Comparison of ENCODE assay signal across 21 mouse cellular contexts in genomic region chr8:83754149-83754548, GRCm38 (mm10). TPM values are rescaled to one million over a fixed set of nuclear protein-coding genes. Genes with fewer than 3 reads are reported as not detected.
DNase-seq lines count a peak whose midpoint lies in the region; ATAC-seq and TF ChIP-seq lines count a peak whose summit lies in the region.
"Had no signal": no experiment of that assay in that cellular context is flagged by ENCODE, and none has a peak within 500 bp of the region (broad histone marks: within the 10 kb centered on the region; RNA-seq: fewer than 3 reads in every experiment).

No protein-coding gene starts in this region.

- H3K4me1 ChIP-seq in intestine, postnatal 0 days (replicated peaks; ENCODE audit: control insufficient read depth, insufficient read depth, low read length), result no peaks in the 10 kb centered on the region
- no peaks in the 10 kb centered on the region for H3K4me1 ChIP-seq in intestine, embryonic 15.5 days (replicated peaks)
- no peaks in the 10 kb centered on the region for H3K4me1 ChIP-seq in liver, postnatal 0 days (ENCODE audit: insufficient read depth)
- H3K4me1 ChIP-seq in liver, embryonic 12.5 days, result no peaks in the 10 kb centered on the region
- H3K4me1 ChIP-seq in thymus, adult 2 months (replicated peaks; ENCODE audit: control insufficient read depth, insufficient read depth, low read length), result peaks cover 29% of the 10 kb centered on the region
- H3K4me1 ChIP-seq in stomach, postnatal 0 days (replicated peaks; ENCODE audit: control insufficient read depth, insufficient read depth), result no peaks in the 10 kb centered on the region
- H3K4me1 ChIP-seq: forebrain, embryonic 15.5 days; limb, embryonic 15.5 days had no signal

- no peak for TF ChIP-seq EP300 in liver, postnatal 0 days (IDR thresholded peaks at IDR 0.05; ENCODE audit: low read depth)
- no peak for TF ChIP-seq EP300 in stomach, postnatal 0 days (optimal IDR thresholded peaks at IDR 0.05)

- H3K4me3 ChIP-seq in intestine, postnatal 0 days (ENCODE audit: low read depth, low read length), result no peak overlapping the region
- no peak overlapping the region for H3K4me3 ChIP-seq in intestine, embryonic 15.5 days (replicated peaks)
- no peak overlapping the region for H3K4me3 ChIP-seq in liver, postnatal 0 days (ENCODE audit: low read depth, low read length)
- no peak overlapping the region for H3K4me3 ChIP-seq in liver, embryonic 12.5 days
- no peak overlapping the region for H3K4me3 ChIP-seq in thymus, adult 2 months (ENCODE audit: control insufficient read depth, insufficient read depth, low read length)
- no peak overlapping the region for H3K4me3 ChIP-seq in stomach, postnatal 0 days (ENCODE audit: low read depth, low read length)
- H3K4me3 ChIP-seq: forebrain, embryonic 15.5 days; heart, embryonic 13.5 days; limb, embryonic 15.5 days; lung, embryonic 15.5 days; midbrain, embryonic 10.5 days had no signal

- H3K9ac ChIP-seq in intestine, postnatal 0 days (ENCODE audit: low read depth, low read length), result no peak overlapping the region
- no peak overlapping the region for H3K9ac ChIP-seq in intestine, embryonic 15.5 days
- no peak overlapping the region for H3K9ac ChIP-seq in liver, postnatal 0 days (replicated peaks)
- H3K9ac ChIP-seq in liver, embryonic 12.5 days, result no peak overlapping the region
- no peak overlapping the region for H3K9ac ChIP-seq in stomach, postnatal 0 days (ENCODE audit: low read length)
- H3K9ac ChIP-seq: forebrain, embryonic 15.5 days; heart, embryonic 13.5 days; limb, embryonic 15.5 days; lung, embryonic 15.5 days had no signal

- H3K27ac ChIP-seq in intestine, postnatal 0 days (ENCODE audit: low read depth, low read length), result no peak overlapping the region
- no peak overlapping the region for H3K27ac ChIP-seq in intestine, embryonic 15.5 days
- no peak overlapping the region for H3K27ac ChIP-seq in liver, postnatal 0 days (ENCODE audit: low read depth)
- no peak overlapping the region for H3K27ac ChIP-seq in liver, embryonic 12.5 days
- H3K27ac ChIP-seq in thymus, adult 2 months (ENCODE audit: control insufficient read depth, insufficient read depth, low read length), result no peak overlapping the region
- H3K27ac ChIP-seq in stomach, postnatal 0 days (replicated peaks), result no peak overlapping the region
- H3K27ac ChIP-seq: forebrain, embryonic 15.5 days; heart, embryonic 13.5 days; limb, embryonic 15.5 days; lung, embryonic 15.5 days; midbrain, embryonic 10.5 days had no signal

- TF ChIP-seq CTCF in intestine, postnatal 0 days (IDR thresholded peaks at IDR 0.05; ENCODE audit: low read depth), result peak; percentile 46
- peak; percentile 29; the same call in 1 of the 2 replicates for TF ChIP-seq CTCF in liver, postnatal 0 days (IDR thresholded peaks at IDR 0.05; ENCODE audit: low read depth)
- no peak for TF ChIP-seq CTCF in thymus, adult 2 months (IDR thresholded peaks at IDR 0.05; ENCODE audit: borderline replicate concordance, control insufficient read depth, extremely low read depth, insufficient read depth, low read length, poor library complexity)
- peak; percentile 52 for TF ChIP-seq CTCF in stomach, postnatal 0 days (IDR thresholded peaks at IDR 0.05; ENCODE audit: low read depth)

- no peaks in the 10 kb centered on the region for H3K36me3 ChIP-seq in intestine, postnatal 0 days (ENCODE audit: control insufficient read depth, insufficient read depth)
- no peaks in the 10 kb centered on the region for H3K36me3 ChIP-seq in intestine, embryonic 15.5 days
- no peaks in the 10 kb centered on the region for H3K36me3 ChIP-seq in liver, postnatal 0 days (replicated peaks; ENCODE audit: insufficient read depth, low read length)
- no peaks in the 10 kb centered on the region for H3K36me3 ChIP-seq in liver, embryonic 12.5 days
- no peaks in the 10 kb centered on the region for H3K36me3 ChIP-seq in thymus, adult 2 months (ENCODE audit: control insufficient read depth, insufficient read depth, low read length)
- H3K36me3 ChIP-seq in stomach, postnatal 0 days (ENCODE audit: control insufficient read depth, insufficient read depth, low read length), result no peaks in the 10 kb centered on the region
- H3K36me3 ChIP-seq: forebrain, embryonic 15.5 days; heart, embryonic 13.5 days; limb, embryonic 15.5 days; lung, embryonic 15.5 days; midbrain, embryonic 10.5 days had no signal

- WGBS in intestine, postnatal 0 days, result 65% methylated on average over 3 of the region's 3 CpGs
- WGBS in intestine, embryonic 15.5 days, result 48% methylated on average over 3 of the region's 3 CpGs
- WGBS in liver, postnatal 0 days (ENCODE audit: insufficient replicate concordance), result 59% methylated on average over 3 of the region's 3 CpGs
- 54% methylated on average over 3 of the region's 3 CpGs for WGBS in liver, embryonic 12.5 days (ENCODE audit: insufficient replicate concordance)
- WGBS in thymus, adult 2 months, result 82% methylated on average over 3 of the region's 3 CpGs
- WGBS in stomach, postnatal 0 days, result 46% methylated on average over 2 of the region's 3 CpGs

- H3K4me2 ChIP-seq in intestine, postnatal 0 days (replicated peaks; ENCODE audit: low read depth), result no peak overlapping the region
- no peak overlapping the region for H3K4me2 ChIP-seq in intestine, embryonic 15.5 days (replicated peaks)
- no peak overlapping the region for H3K4me2 ChIP-seq in liver, postnatal 0 days (ENCODE audit: low read depth, low read length)
- H3K4me2 ChIP-seq in liver, embryonic 12.5 days, result no peak overlapping the region
- H3K4me2 ChIP-seq in stomach, postnatal 0 days (replicated peaks; ENCODE audit: low read depth), result no peak overlapping the region
- H3K4me2 ChIP-seq: forebrain, embryonic 15.5 days; heart, embryonic 13.5 days; limb, embryonic 15.5 days; lung, embryonic 15.5 days had no signal

- DNase-seq in liver, postnatal 0 days, result no peak
- DNase-seq in thymus, postnatal 14 days, result peak; percentile 40
- no peak for DNase-seq in thymus, adult 2 months
- DNase-seq in stomach, postnatal 0 days (ENCODE audit: low spot score), result no peak
- DNase-seq: adrenal gland, postnatal 14 days; B cell, adult 2 months; cerebellum, adult 9-10 months; gastrocnemius, postnatal 14 days; heart, adult 11 months; heart, postnatal 14 days; kidney, adult 9 months; kidney, postnatal 36 days; left cerebral cortex, postnatal 4 days had no signal

- TF ChIP-seq POLR2A in thymus, adult 2 months (IDR thresholded peaks at IDR 0.05; ENCODE audit: control insufficient read depth, extremely low read depth, insufficient read depth, low read length, poor library complexity), result no peak

- H3K9me3 ChIP-seq in intestine, postnatal 0 days (ENCODE audit: control insufficient read depth), result no peaks in the 10 kb centered on the region
- no peaks in the 10 kb centered on the region for H3K9me3 ChIP-seq in intestine, embryonic 15.5 days
- no peaks in the 10 kb centered on the region for H3K9me3 ChIP-seq in liver, postnatal 0 days (ENCODE audit: low read length)
- H3K9me3 ChIP-seq in liver, embryonic 12.5 days (replicated peaks), result peaks cover 4% of the 10 kb centered on the region; the same call in 1 of the 2 replicates
- no peaks in the 10 kb centered on the region for H3K9me3 ChIP-seq in stomach, postnatal 0 days (ENCODE audit: control insufficient read depth, low read length)
- H3K9me3 ChIP-seq: forebrain, embryonic 15.5 days; limb, embryonic 15.5 days; lung, embryonic 15.5 days; midbrain, embryonic 10.5 days had no signal

- H3K27me3 ChIP-seq in intestine, postnatal 0 days (replicated peaks; ENCODE audit: control insufficient read depth, insufficient read depth, low read length), result no peaks in the 10 kb centered on the region
- H3K27me3 ChIP-seq in intestine, embryonic 15.5 days (replicated peaks), result no peaks in the 10 kb centered on the region
- no peaks in the 10 kb centered on the region for H3K27me3 ChIP-seq in liver, postnatal 0 days (ENCODE audit: insufficient read depth, low read length)
- peaks cover 16% of the 10 kb centered on the region for H3K27me3 ChIP-seq in liver, embryonic 12.5 days (replicated peaks)
- H3K27me3 ChIP-seq in thymus, adult 2 months (ENCODE audit: control insufficient read depth, insufficient read depth, low read length), result no peaks in the 10 kb centered on the region
- H3K27me3 ChIP-seq in stomach, postnatal 0 days (ENCODE audit: control insufficient read depth, insufficient read depth, low read length), result no peaks in the 10 kb centered on the region
- H3K27me3 ChIP-seq: forebrain, embryonic 15.5 days; heart, embryonic 13.5 days; limb, embryonic 15.5 days; lung, embryonic 15.5 days had no signal

- ATAC-seq in intestine, postnatal 0 days, result no peak
- no peak for ATAC-seq in intestine, embryonic 15.5 days
- no peak for ATAC-seq in liver, postnatal 0 days
- no peak for ATAC-seq in liver, embryonic 12.5 days
- no peak for ATAC-seq in stomach, postnatal 0 days (ENCODE audit: low FRiP score, low TSS enrichment)
- ATAC-seq: forebrain, embryonic 15.5 days had no signal

RNA-seq across cellular contexts. Expression of gene Adgre5, which starts 13.0 kb away (rescaled TPM):
- 17.2 and 17.6 TPM in 2 replicates for polyA plus RNA-seq in intestine, postnatal 0 days (2015; fragmentation: Nextera tagmentation; extraction: Ambion mirVana)
- 32.3 and 35.4 TPM in 2 replicates for polyA plus RNA-seq in intestine, embryonic 15.5 days (2015; fragmentation: Nextera tagmentation; extraction: Ambion mirVana)
- 14.5 and 15.7 TPM in 2 replicates for polyA plus RNA-seq in liver, postnatal 0 days (2015; fragmentation: Nextera tagmentation; extraction: Ambion mirVana)
- 11.5 and 12.5 TPM in 2 replicates for polyA plus RNA-seq in liver, embryonic 12.5 days (2016; fragmentation: Nextera tagmentation; extraction: Ambion mirVana)
- 190 and 193 TPM in 2 replicates for polyA plus RNA-seq in thymus, adult 2 months (2012; rRNA removed)
- 16.9 and 17.1 TPM in 2 replicates for polyA plus RNA-seq in stomach, postnatal 0 days (2015; fragmentation: Nextera tagmentation; extraction: Ambion mirVana)

RNA-seq across cellular contexts. Expression of gene Ddx39, which starts 39.2 kb away (rescaled TPM):
- polyA plus RNA-seq in intestine, postnatal 0 days (2015; fragmentation: Nextera tagmentation; extraction: Ambion mirVana), result 69.8 and 75.5 TPM in 2 replicates
- 215 and 226 TPM in 2 replicates for polyA plus RNA-seq in intestine, embryonic 15.5 days (2015; fragmentation: Nextera tagmentation; extraction: Ambion mirVana)
- polyA plus RNA-seq in liver, postnatal 0 days (2015; fragmentation: Nextera tagmentation; extraction: Ambion mirVana), result 68.5 and 80.9 TPM in 2 replicates
- polyA plus RNA-seq in liver, embryonic 12.5 days (2016; fragmentation: Nextera tagmentation; extraction: Ambion mirVana), result 270 and 299 TPM in 2 replicates
- 157 and 171 TPM in 2 replicates for polyA plus RNA-seq in thymus, adult 2 months (2012; rRNA removed)
- polyA plus RNA-seq in stomach, postnatal 0 days (2015; fragmentation: Nextera tagmentation; extraction: Ambion mirVana), result 83.8 and 86.6 TPM in 2 replicates

RNA-seq across cellular contexts. Expression of gene Pkn1, which starts 55.2 kb away (rescaled TPM):
- 37.0 and 40.2 TPM in 2 replicates for polyA plus RNA-seq in intestine, postnatal 0 days (2015; fragmentation: Nextera tagmentation; extraction: Ambion mirVana)
- 34.4 and 35.2 TPM in 2 replicates for polyA plus RNA-seq in intestine, embryonic 15.5 days (2015; fragmentation: Nextera tagmentation; extraction: Ambion mirVana)
- polyA plus RNA-seq in liver, postnatal 0 days (2015; fragmentation: Nextera tagmentation; extraction: Ambion mirVana), result 8.5 TPM in 2 replicates
- 17.5 and 19.5 TPM in 2 replicates for polyA plus RNA-seq in liver, embryonic 12.5 days (2016; fragmentation: Nextera tagmentation; extraction: Ambion mirVana)
- polyA plus RNA-seq in thymus, adult 2 months (2012; rRNA removed), result 321 and 324 TPM in 2 replicates
- 14.4 and 16.2 TPM in 2 replicates for polyA plus RNA-seq in stomach, postnatal 0 days (2015; fragmentation: Nextera tagmentation; extraction: Ambion mirVana)
